Mouse (Mus musculus): Measurements from ENCODE around the gene Mutyh. TPM values are rescaled to one million over a fixed set of nuclear protein-coding genes. Genes with fewer than 3 reads are reported as not detected.

Mutyh gene
- total and polyA plus RNA-seq, 3 experiments = 0.81 to 2.5 TPM; not detected in 1

DNA sequence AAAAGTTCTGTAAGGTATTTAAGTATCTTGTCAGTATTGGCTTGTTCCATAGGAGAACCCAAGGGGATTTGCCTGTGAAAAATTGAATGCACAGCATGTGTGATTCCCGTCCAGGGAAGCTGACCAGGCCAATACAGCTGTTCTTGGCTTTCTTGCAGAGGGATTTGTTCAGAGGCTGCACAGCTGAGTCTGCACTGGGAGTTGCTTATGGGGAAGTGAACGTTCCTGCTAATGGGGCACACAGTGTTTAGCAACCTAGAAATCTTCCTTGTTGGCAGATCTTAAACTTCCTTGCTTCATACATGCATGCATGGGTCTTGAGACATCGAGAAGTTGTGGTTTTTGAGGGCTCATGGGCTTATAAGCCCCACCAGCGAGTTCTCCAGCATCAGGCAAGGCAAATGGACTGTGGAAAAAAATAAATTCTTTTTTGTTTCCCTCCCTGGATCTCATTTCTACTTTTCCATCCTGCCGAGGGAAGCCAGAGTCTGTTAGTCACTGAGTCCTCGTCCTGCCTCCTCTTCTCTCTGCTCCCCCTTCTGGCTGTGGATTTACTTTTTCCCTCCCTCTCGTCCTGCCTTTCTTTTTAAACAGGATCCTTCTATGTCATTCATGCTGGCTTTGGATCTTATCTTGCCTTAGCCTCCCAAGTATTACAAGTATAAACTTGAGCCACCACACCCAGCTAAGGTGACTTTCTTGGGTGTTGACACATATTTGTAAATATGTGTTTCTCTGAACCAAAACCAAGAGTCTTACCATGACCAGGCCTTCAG is 19.4 kb upstream of the Mutyh start:
- peak; percentile 55 for DNase-seq (ENCODE audit: low read depth, low spot score)
- Histone ChIP-seq H3K9me3 (replicated peaks; ENCODE audit: insufficient read depth, low read length) (no peaks in the 10 kb centered on the region), H3K79me2 (ENCODE audit: control insufficient read depth, insufficient read depth, low read length, poor library complexity) (no peaks in the 10 kb centered on the region), H3K4me3 (ENCODE audit: control insufficient read depth in 1 of 2, insufficient read depth in 1 of 2, low read depth in 2 of 2, low read length in 2 of 2) (0 out of 4 replicates have a peak overlapping the region, but pooled peaks of 1 of the 2 experiments have one; percentile 21), H3K27me3 (ENCODE audit: control insufficient read depth in 1 of 2, insufficient read depth in 2 of 2, low read length in 2 of 2) (no peaks in the 10 kb centered on the region), H3K4me1 (ENCODE audit: control insufficient read depth in 1 of 2, insufficient read depth in 2 of 2, low read length in 2 of 2) (peaks cover 3 to 4% of the 10 kb centered on the region in 2 experiments; a peak in 2 of 4 replicates), H3K9ac (ENCODE audit: control insufficient read depth, low read depth, low read length, poor library complexity, severe bottlenecking) (peak overlapping the region; percentile 39; the same call in 1 of the 2 replicates), H3K27ac (ENCODE audit: control insufficient read depth, low read depth, low read length) (no peak overlapping the region), H3K36me3 (ENCODE audit: control insufficient read depth in 1 of 2, insufficient read depth in 2 of 2, low read length in 2 of 2) (peaks cover 0 to 5% of the 10 kb centered on the region in 2 experiments; a peak in 1 of 4 replicates)
- TF ChIP-seq MXI1 (IDR thresholded peaks at IDR 0.05; ENCODE audit: low read depth, low read length) = no peak; the same call in 1 of the 2 replicates
- no peak for TF ChIP-seq UBTF (IDR thresholded peaks at IDR 0.05; ENCODE audit: borderline replicate concordance, insufficient read depth, low read depth, low read length)
- no peak for TF ChIP-seq RCOR1 (IDR thresholded peaks at IDR 0.05; ENCODE audit: low read depth, low read length)
- TF ChIP-seq SMC3 (IDR thresholded peaks at IDR 0.05; ENCODE audit: low read depth, low read length) = peak; percentile 32
- TF ChIP-seq HCFC1 (IDR thresholded peaks at IDR 0.05; ENCODE audit: low read depth, low read length) = no peak
- 0 out of 2 replicates have a peak, but pooled peaks have one; percentile 47 for TF ChIP-seq CHD1 (IDR thresholded peaks at IDR 0.05; ENCODE audit: low read depth, low read length)
- no peak for TF ChIP-seq RAD21 (IDR thresholded peaks at IDR 0.05; ENCODE audit: low read depth, low read length)
- TF ChIP-seq ZC3H11A (IDR thresholded peaks at IDR 0.05; ENCODE audit: low read depth, low read length) = peak; percentile 18; the same call in 1 of the 2 replicates
- TF ChIP-seq POLR2AphosphoS2 (IDR thresholded peaks at IDR 0.05; ENCODE audit: low read length) = no peak
- no peak for TF ChIP-seq JUND (IDR thresholded peaks at IDR 0.05; ENCODE audit: low read depth, low read length)
- TF ChIP-seq CTCF (IDR thresholded peaks at IDR 0.05 in 2 of 3, conservative IDR thresholded peaks at IDR 0.05 in 1 of 3; ENCODE audit: control insufficient read depth in 1 of 3, insufficient read depth in 1 of 3, low read depth in 2 of 3, low read length in 3 of 3, poor library complexity in 1 of 3, severe bottlenecking in 1 of 3) = peak in 1 of 3 experiments; percentile 43; a peak in 2 of 6 replicates
- TF ChIP-seq MYC (IDR thresholded peaks at IDR 0.05; ENCODE audit: low read depth, low read length) = no peak
- no peak for TF ChIP-seq MAX (IDR thresholded peaks at IDR 0.05; ENCODE audit: low read length)

GRCm38 (mm10) chr4:116788956-116789355 is 18.6 kb upstream of the Mutyh start:
- Histone ChIP-seq H3K36me3 (ENCODE audit: control insufficient read depth in 1 of 2, insufficient read depth in 2 of 2, low read length in 2 of 2) (peaks cover 0 to 5% of the 10 kb centered on the region in 2 experiments; a peak in 1 of 4 replicates), H3K4me3 (ENCODE audit: control insufficient read depth in 1 of 2, insufficient read depth in 1 of 2, low read depth in 2 of 2, low read length in 2 of 2) (no peak overlapping the region), H3K27me3 (ENCODE audit: control insufficient read depth in 1 of 2, insufficient read depth in 2 of 2, low read length in 2 of 2) (no peaks in the 10 kb centered on the region), H3K9ac (ENCODE audit: control insufficient read depth, low read depth, low read length, poor library complexity, severe bottlenecking) (no peak overlapping the region), H3K4me1 (ENCODE audit: control insufficient read depth in 1 of 2, insufficient read depth in 2 of 2, low read length in 2 of 2) (peaks cover 3 to 4% of the 10 kb centered on the region in 2 experiments; a peak in 2 of 4 replicates), H3K27ac (ENCODE audit: control insufficient read depth, low read depth, low read length) (no peak overlapping the region), H3K79me2 (ENCODE audit: control insufficient read depth, insufficient read depth, low read length, poor library complexity) (no peaks in the 10 kb centered on the region), H3K9me3 (replicated peaks; ENCODE audit: insufficient read depth, low read length) (no peaks in the 10 kb centered on the region)
- peak; percentile 89 for DNase-seq (ENCODE audit: low read depth, low spot score)
- TF ChIP-seq GATA1 (IDR thresholded peaks at IDR 0.05; ENCODE audit: low read depth, low read length) (no peak), ZC3H11A (IDR thresholded peaks at IDR 0.05; ENCODE audit: low read depth, low read length) (peak; percentile 79), RCOR1 (IDR thresholded peaks at IDR 0.05; ENCODE audit: low read depth, low read length) (no peak), POLR2A (IDR thresholded peaks at IDR 0.05; ENCODE audit: control insufficient read depth in 1 of 2, insufficient read depth in 1 of 2, low read depth in 1 of 2, low read length in 2 of 2, poor library complexity in 1 of 2) (no peak), TCF12 (IDR thresholded peaks at IDR 0.05; ENCODE audit: low read depth, low read length) (no peak), HCFC1 (IDR thresholded peaks at IDR 0.05; ENCODE audit: low read depth, low read length) (no peak), SMC3 (IDR thresholded peaks at IDR 0.05; ENCODE audit: low read depth, low read length) (peak; percentile 80), JUND (IDR thresholded peaks at IDR 0.05; ENCODE audit: low read depth, low read length) (no peak), CHD2 (IDR thresholded peaks at IDR 0.05; ENCODE audit: low read length) (no peak), KAT2A (conservative IDR thresholded peaks at IDR 0.05; ENCODE audit: low read depth, low read length) (no peak), GABPA (IDR thresholded peaks at IDR 0.05; ENCODE audit: low read depth, low read length) (no peak), MYC (IDR thresholded peaks at IDR 0.05; ENCODE audit: low read depth, low read length) (peak; percentile 47; the same call in 1 of the 2 replicates), ETS1 (IDR thresholded peaks at IDR 0.05; ENCODE audit: low read depth, low read length) (no peak), SIN3A (IDR thresholded peaks at IDR 0.05; ENCODE audit: low read length) (no peak), UBTF (IDR thresholded peaks at IDR 0.05; ENCODE audit: borderline replicate concordance, insufficient read depth, low read depth, low read length) (no peak), ZKSCAN1 (IDR thresholded peaks at IDR 0.05; ENCODE audit: low read depth, low read length) (no peak), EP300 (IDR thresholded peaks at IDR 0.05; ENCODE audit: low read depth in 1 of 2, low read length in 2 of 2) (no peak), RAD21 (IDR thresholded peaks at IDR 0.05; ENCODE audit: low read depth, low read length) (peak; percentile 93), MYB (IDR thresholded peaks at IDR 0.05; ENCODE audit: low read depth, low read length) (no peak), CHD1 (IDR thresholded peaks at IDR 0.05; ENCODE audit: low read depth, low read length) (no peak), MAFK (IDR thresholded peaks at IDR 0.05; ENCODE audit: borderline replicate concordance, low read depth, low read length) (no peak), USF1 (IDR thresholded peaks at IDR 0.05; ENCODE audit: low read depth, low read length) (no peak), USF2 (IDR thresholded peaks at IDR 0.05; ENCODE audit: borderline replicate concordance in 1 of 2, insufficient read depth in 1 of 2, low read depth in 1 of 2, low read length in 2 of 2) (no peak), POLR2AphosphoS2 (IDR thresholded peaks at IDR 0.05; ENCODE audit: low read length) (no peak), POLR2AphosphoS5 (IDR thresholded peaks at IDR 0.05; ENCODE audit: borderline replicate concordance, low read depth, low read length) (no peak)

Data from MEL (cell line).